Mouse (Mus musculus): ENCODE data around the gene Cdv3. TPM values are rescaled to one million over a fixed set of nuclear protein-coding genes. Genes with fewer than 3 reads are reported as not detected.

Cdv3 gene
- 109 TPM for total RNA-seq (2023)

GRCm38 (mm10) chr9:103365290-103366247 lies at the start of gene Cdv3:
Cdv3 (minus strand) TSS chr9:103365840.

GRCm38 (mm10) chr9:103304927-103305326 lies 60.7 kb downstream of the Cdv3 start, which contains the start of the genes 1300017J02Rik and Topbp1:
1300017J02Rik (minus strand) TSS chr9:103305082.
Topbp1 (plus strand) TSS chr9:103305215.

Other genes starting within 250 kb of the Cdv3 start
- gene Srprb, start 163.7 kb downstream of the Cdv3 start, total RNA-seq (2023), result 24.0 TPM
- gene Gm20425, start 135.5 kb downstream of the Cdv3 start, total RNA-seq (2023), result not detected
- gene Trf, start 135.4 kb downstream of the Cdv3 start, total RNA-seq (2023), result 12.4 TPM
- 0.94 TPM for gene 1300017J02Rik, start 60.8 kb downstream of the Cdv3 start, total RNA-seq (2023)
- 67.6 TPM for gene Topbp1, start 60.6 kb downstream of the Cdv3 start, total RNA-seq (2023)
- 2.1 TPM for gene Bfsp2, start 114.6 kb upstream of the Cdv3 start, total RNA-seq (2023)

Measured in CD4-positive naive resting alpha-beta T cell, adult 76 days (primary cell).